Mouse (Mus musculus) neural tube, embryonic 13.5 days (tissue): ENCODE results near the gene Fggy. TPM values are rescaled to one million over a fixed set of nuclear protein-coding genes. Genes with fewer than 3 reads are reported as not detected.

Experiments used
- ATAC-seq: fragments of 200-750 bp; cut with Nextera tagmentation; 2 replicates; pipeline ENCODE4 v1.8.0; 2017; ENCODE audit warnings: low read depth, mild to moderate bottlenecking, moderate TSS enrichment, moderate library complexity
- H3K27ac ChIP-seq: fragments of 300-500 bp; sonication (generic); replicated peaks from 2 replicates; pipeline ENCODE4 v1.5.1; 2015; ENCODE audit warnings: moderate library complexity, mild to moderate bottlenecking, inconsistent platforms
- H3K27me3 ChIP-seq: fragments of 300-500 bp; sonication (generic); 2 replicates; pipeline ENCODE4 v1.6.1; 2015; ENCODE audit warnings: mild to moderate bottlenecking, inconsistent platforms
- H3K36me3 ChIP-seq: fragments of 300-500 bp; sonication (generic); 2 replicates; pipeline ENCODE4 v1.6.1; 2015; ENCODE audit warnings: mild to moderate bottlenecking, inconsistent platforms
- H3K4me1 ChIP-seq: fragments of 300-500 bp; sonication (generic); replicated peaks from 2 replicates; pipeline ENCODE4 v1.6.1; 2015; ENCODE audit warnings: inconsistent platforms
- H3K4me2 ChIP-seq: fragments of 300-500 bp; sonication (generic); 2 replicates; pipeline ENCODE4 v1.6.1; 2015; ENCODE audit warnings: inconsistent platforms, mild to moderate bottlenecking, moderate library complexity
- H3K4me3 ChIP-seq: fragments of 300-500 bp; sonication (generic); 2 replicates; pipeline ENCODE4 v1.5.1; 2015; ENCODE audit warnings: mild to moderate bottlenecking, inconsistent platforms
- H3K9ac ChIP-seq: fragments of 300-500 bp; sonication (generic); 2 replicates; pipeline ENCODE4 v1.6.1; 2015; ENCODE audit warnings: moderate library complexity, mild to moderate bottlenecking, inconsistent platforms
- H3K9me3 ChIP-seq: fragments of 300-500 bp; sonication (generic); 2 replicates; pipeline ENCODE4 v1.6.1; 2016; ENCODE audit warnings: inconsistent platforms
- WGBS: fragments of 180-500 bp; shearing (Covaris S2); methylation state at CpG from one replicate; pipeline ENCODE4 v1.1.7; 2015; 5-methylcytosine and 5-hydroxymethylcytosine counted together
- polyA plus RNA-seq: library from polyadenylated mRNA; unstranded; fragments of >200 nt; fragmentation: Nextera tagmentation; extraction: Ambion mirVana; gene quantifications from 2 replicates; pipeline ENCODE4 v1.2.1, GENCODE M21; 2015

The Fggy gene
- polyA plus RNA-seq, 1 experiment from 2014 or later, result 6.9 TPM

DNA sequence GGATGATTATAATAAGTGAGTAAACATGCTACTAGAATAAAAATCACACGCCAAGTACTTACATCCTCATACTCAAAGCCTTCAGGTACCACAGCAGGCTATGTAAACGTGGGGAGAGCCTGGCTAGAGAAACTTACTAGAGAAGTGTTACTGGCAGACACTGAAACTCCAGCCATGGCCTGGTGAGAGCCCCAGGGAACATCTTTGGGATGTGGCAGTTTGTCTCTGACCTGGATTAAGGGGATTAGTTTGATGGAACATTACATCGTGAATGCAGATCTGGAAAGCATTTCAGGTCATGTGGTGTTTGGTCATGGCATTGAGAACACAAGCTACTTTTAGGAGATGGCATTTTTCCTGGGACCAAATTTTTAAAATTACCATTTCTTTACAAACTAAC is 303.3 kb downstream of the Fggy start:
- ATAC-seq, result no peak

DNA sequence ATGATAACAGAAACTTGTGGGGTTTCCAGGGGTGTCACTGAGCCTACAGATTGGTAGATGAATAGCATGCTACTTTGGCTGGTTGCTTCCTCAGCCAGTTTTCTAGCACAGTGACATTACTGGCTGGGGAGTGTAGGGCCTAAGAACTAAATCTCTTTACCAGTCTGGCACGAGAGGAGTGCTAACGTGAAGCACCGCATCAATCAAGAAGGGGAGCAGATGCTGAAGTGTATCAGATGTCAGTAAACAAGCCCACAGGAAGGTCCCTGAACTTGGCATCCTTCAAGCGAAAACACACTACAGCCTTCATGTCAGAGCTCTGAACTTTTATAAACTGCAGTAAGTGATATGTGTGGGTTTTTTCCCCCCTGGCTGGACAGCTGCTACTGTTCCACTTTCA is 303.8 kb downstream of the Fggy start:
- no peak for ATAC-seq
- WGBS, result 60% methylated on average over 4 of the region's 4 CpGs
- Histone ChIP-seq H3K4me1 (peaks cover 16% of the 10 kb centered on the region), H3K36me3 (no peaks in the 10 kb centered on the region), H3K4me2 (no peak overlapping the region), H3K27me3 (no peaks in the 10 kb centered on the region), H3K27ac (no peak overlapping the region), H3K4me3 (no peak overlapping the region), H3K9ac (no peak overlapping the region), H3K9me3 (no peaks in the 10 kb centered on the region)

More for the DNA sequence above, 303.3 kb downstream of the Fggy start:
- Histone ChIP-seq H3K4me3 (no peak overlapping the region), H3K4me1 (peaks cover 16% of the 10 kb centered on the region), H3K27ac (no peak overlapping the region), H3K27me3 (no peaks in the 10 kb centered on the region), H3K36me3 (no peaks in the 10 kb centered on the region), H3K9me3 (no peaks in the 10 kb centered on the region), H3K9ac (no peak overlapping the region), H3K4me2 (no peak overlapping the region)
- WGBS, result 61% methylated on average over 3 of the region's 3 CpGs

DNA sequence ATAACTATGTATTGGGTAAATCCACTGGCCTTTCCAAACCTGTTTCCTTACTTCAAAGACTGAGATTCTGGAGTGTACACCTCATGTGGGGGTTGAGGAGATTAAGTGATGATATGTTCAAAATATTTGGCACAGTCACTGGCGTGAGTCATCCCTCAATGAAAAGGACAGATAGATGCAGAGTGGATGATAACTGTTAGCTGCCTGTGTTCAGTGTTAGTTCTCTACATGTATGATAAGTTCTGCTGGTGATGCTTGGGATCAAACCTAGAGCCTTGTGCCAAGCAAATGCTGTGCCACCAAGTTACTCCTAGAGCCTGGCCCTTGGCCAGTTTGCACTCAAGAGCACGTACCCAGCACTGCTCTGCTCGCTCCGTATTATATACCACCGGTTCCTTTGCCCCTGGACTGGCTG is 304.4 kb downstream of the Fggy start:
- H3K4me2 ChIP-seq, result no peak overlapping the region
- peaks cover 16% of the 10 kb centered on the region for H3K4me1 ChIP-seq
- no peak overlapping the region for H3K9ac ChIP-seq
- no peaks in the 10 kb centered on the region for H3K9me3 ChIP-seq
- no peak for ATAC-seq
- H3K36me3 ChIP-seq, result no peaks in the 10 kb centered on the region
- no peak overlapping the region for H3K4me3 ChIP-seq
- no peak overlapping the region for H3K27ac ChIP-seq
- 91% methylated on average over 5 of the region's 5 CpGs for WGBS
- no peaks in the 10 kb centered on the region for H3K27me3 ChIP-seq

- no peaks in the 10 kb centered on the region for H3K36me3 ChIP-seq
- no peak for ATAC-seq
- 89% methylated on average over 7 of the region's 7 CpGs for WGBS
- H3K27me3 ChIP-seq, result no peaks in the 10 kb centered on the region
- no peak overlapping the region for H3K27ac ChIP-seq
- H3K4me3 ChIP-seq, result no peak overlapping the region
- peaks cover 16% of the 10 kb centered on the region for H3K4me1 ChIP-seq
- no peaks in the 10 kb centered on the region for H3K9me3 ChIP-seq
- H3K4me2 ChIP-seq, result no peak overlapping the region
- H3K9ac ChIP-seq, result no peak overlapping the region
Observed at GRCm38 (mm10) chr4:95862276-95862675, 305.0 kb downstream of the Fggy start.

DNA sequence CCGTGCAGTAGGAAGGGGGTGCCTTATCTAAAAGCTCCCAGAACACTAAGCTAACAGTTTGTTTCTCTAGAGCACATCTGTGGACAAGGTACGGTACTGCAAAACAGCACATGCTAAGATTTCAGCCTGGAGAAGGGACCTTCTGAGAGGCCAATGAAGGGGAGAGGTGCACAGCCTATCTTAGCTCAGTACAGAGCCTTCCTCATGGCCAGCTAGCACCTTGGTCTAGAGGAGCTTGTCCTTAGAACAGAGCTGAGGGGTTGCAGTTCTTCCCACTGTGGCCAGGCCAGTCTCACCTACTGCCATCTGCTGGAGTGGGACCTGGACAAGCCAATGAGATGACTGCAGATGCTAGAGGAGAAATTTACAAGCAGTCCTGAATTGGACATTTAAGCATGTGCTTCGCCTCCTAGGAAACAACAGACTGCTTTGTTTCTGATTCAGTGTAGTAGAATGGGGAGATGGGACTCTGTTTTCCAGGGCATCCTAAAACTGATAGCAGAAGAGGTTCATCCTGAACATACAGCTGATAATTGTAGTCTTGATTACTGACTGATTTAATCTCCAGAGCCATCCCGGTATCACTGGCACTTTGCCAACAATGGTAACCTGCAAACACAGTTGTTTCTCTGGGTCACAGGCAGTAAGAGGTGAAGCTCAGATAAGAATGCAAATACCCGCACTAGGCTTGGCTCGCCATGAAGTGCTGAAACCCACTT is 305.6 kb downstream of the Fggy start:
- H3K27me3 ChIP-seq, result no peaks in the 10 kb centered on the region
- H3K9ac ChIP-seq, result no peak overlapping the region
- no peaks in the 10 kb centered on the region for H3K36me3 ChIP-seq
- H3K4me1 ChIP-seq, result peaks cover 16% of the 10 kb centered on the region
- H3K27ac ChIP-seq, result no peak overlapping the region
- 61% methylated on average over 6 of the region's 6 CpGs for WGBS
- peak; percentile 43; the same call in 1 of the 2 replicates for ATAC-seq
- no peak overlapping the region for H3K4me3 ChIP-seq
- H3K4me2 ChIP-seq, result no peak overlapping the region
- H3K9me3 ChIP-seq, result no peaks in the 10 kb centered on the region

DNA sequence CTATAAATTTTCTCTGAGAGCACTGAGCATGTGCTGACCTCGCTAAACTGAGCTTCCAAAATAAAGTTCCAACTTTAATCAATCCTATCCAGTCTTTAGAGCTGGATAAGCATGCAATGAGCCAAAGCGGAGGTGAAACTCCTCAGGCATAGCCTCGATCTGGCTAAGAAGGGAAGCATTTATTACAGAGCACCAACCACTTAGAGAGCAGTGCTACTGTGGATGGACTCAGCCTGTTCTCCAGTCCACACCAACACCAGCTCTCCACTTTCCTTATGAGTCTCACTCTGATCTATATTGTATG is 306.1 kb downstream of the Fggy start:
- Histone ChIP-seq H3K27me3 (no peaks in the 10 kb centered on the region), H3K4me3 (no peak overlapping the region), H3K9me3 (no peaks in the 10 kb centered on the region), H3K27ac (no peak overlapping the region), H3K4me1 (peaks cover 14% of the 10 kb centered on the region), H3K4me2 (no peak overlapping the region), H3K36me3 (no peaks in the 10 kb centered on the region), H3K9ac (no peak overlapping the region)
- no peak for ATAC-seq
- WGBS, result 93% methylated on average over 3 of the region's 3 CpGs

DNA sequence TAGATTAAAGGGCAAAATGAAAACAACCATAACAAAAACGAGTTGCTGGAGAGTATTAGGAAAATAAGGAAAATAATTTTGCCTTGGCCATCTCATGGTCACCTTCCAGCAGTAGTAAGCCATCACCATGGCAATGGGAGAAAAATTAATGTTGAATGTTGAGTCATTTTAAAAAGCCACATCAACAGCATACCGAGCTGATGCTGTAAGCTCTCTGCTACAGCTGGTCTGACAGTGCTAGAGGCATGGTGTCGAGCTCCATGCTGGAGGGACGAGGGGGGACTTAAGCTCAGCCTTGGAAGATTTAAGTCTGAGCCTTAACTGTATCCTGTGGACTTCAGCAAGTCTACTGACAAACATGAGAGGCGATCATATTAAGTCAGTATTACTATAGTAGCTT is 307.9 kb downstream of the Fggy start:
- WGBS, result 81% methylated on average over 5 of the region's 5 CpGs
- H3K27me3 ChIP-seq, result no peaks in the 10 kb centered on the region
- no peak for ATAC-seq
- no peaks in the 10 kb centered on the region for H3K9me3 ChIP-seq
- no peak overlapping the region for H3K9ac ChIP-seq
- H3K36me3 ChIP-seq, result no peaks in the 10 kb centered on the region
- no peak overlapping the region for H3K4me3 ChIP-seq
- peaks cover 8% of the 10 kb centered on the region for H3K4me1 ChIP-seq
- no peak overlapping the region for H3K4me2 ChIP-seq
- H3K27ac ChIP-seq, result no peak overlapping the region

DNA sequence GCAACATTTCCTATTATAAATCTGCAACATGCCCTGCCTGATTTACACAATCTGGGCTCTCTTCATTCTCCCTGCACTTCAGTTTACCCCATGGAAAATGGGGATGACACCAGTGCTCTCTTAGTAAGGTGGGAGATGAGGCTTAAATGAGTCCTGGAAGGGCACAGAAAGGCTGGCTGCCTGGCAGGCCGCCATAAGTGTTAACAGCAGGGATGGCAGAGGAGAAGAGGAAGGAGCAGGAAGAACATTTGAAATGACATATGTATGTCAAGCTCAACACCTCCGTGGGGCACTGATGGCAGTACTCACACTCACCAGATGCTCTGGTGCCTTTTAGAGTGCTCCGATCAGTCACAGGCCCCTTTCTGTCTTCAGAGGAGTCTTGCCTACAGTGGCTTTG is 308.6 kb downstream of the Fggy start:
- Histone ChIP-seq H3K4me1 (peaks cover 8% of the 10 kb centered on the region), H3K36me3 (no peaks in the 10 kb centered on the region), H3K9ac (no peak overlapping the region), H3K27ac (no peak overlapping the region), H3K27me3 (no peaks in the 10 kb centered on the region), H3K4me2 (no peak overlapping the region), H3K9me3 (no peaks in the 10 kb centered on the region), H3K4me3 (no peak overlapping the region)
- ATAC-seq, result no peak
- WGBS, result 72% methylated on average over 3 of the region's 3 CpGs

DNA sequence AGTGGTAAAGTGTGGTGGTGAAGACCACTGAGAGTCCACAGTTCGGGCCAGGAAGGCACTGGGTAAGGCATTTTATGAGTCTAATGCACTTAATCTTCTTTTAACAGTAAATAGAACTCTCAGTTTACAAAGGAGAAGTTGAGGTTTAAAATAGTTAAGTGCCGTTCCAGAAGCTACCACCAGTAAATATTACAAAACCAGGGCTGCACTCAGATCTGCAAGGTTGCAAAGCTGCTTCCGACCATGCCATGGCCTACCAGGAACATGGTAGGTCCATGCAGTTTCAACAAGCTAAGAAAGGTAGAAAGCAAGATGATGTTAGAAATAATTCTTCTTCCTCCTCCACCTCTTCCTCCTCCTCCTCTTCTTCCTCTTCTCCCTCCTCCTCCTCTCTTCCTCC is 309.8 kb downstream of the Fggy start:
- 70% methylated on average over 3 of the region's 3 CpGs for WGBS
- ATAC-seq, result no peak
- H3K9me3 ChIP-seq, result no peaks in the 10 kb centered on the region

GRCm38 (mm10) chr4:95868348-95868747 is 311.0 kb downstream of the Fggy start:
- no peak overlapping the region for H3K4me2 ChIP-seq
- H3K27ac ChIP-seq, result no peak overlapping the region
- ATAC-seq, result no peak
- H3K4me1 ChIP-seq, result peaks cover 1% of the 10 kb centered on the region
- 80% methylated on average over 6 of the region's 6 CpGs for WGBS
- H3K9me3 ChIP-seq, result no peaks in the 10 kb centered on the region
- no peaks in the 10 kb centered on the region for H3K36me3 ChIP-seq
- H3K9ac ChIP-seq, result no peak overlapping the region
- H3K27me3 ChIP-seq, result no peaks in the 10 kb centered on the region
- H3K4me3 ChIP-seq, result no peak overlapping the region

More for the DNA sequence above, 309.8 kb downstream of the Fggy start:
- no peak overlapping the region for H3K4me3 ChIP-seq
- H3K4me1 ChIP-seq, result peaks cover 8% of the 10 kb centered on the region
- no peaks in the 10 kb centered on the region for H3K36me3 ChIP-seq
- no peaks in the 10 kb centered on the region for H3K27me3 ChIP-seq
- H3K9ac ChIP-seq, result no peak overlapping the region
- H3K4me2 ChIP-seq, result no peak overlapping the region
- no peak overlapping the region for H3K27ac ChIP-seq

- Histone ChIP-seq H3K4me3 (no peak overlapping the region), H3K27me3 (no peaks in the 10 kb centered on the region), H3K27ac (no peak overlapping the region), H3K9ac (no peak overlapping the region; the same call in 1 of the 2 replicates), H3K36me3 (no peaks in the 10 kb centered on the region), H3K4me1 (no peaks in the 10 kb centered on the region), H3K9me3 (no peaks in the 10 kb centered on the region), H3K4me2 (no peak overlapping the region)
- ATAC-seq, result no peak
- 36% methylated on average over 6 of the region's 6 CpGs for WGBS
Observed at GRCm38 (mm10) chr4:95871216-95871881, 314.0 kb downstream of the Fggy start.

GRCm38 (mm10) chr4:95875896-95876295 is 318.6 kb downstream of the Fggy start:
- H3K27ac ChIP-seq, result no peak overlapping the region
- no peak overlapping the region for H3K9ac ChIP-seq
- no peaks in the 10 kb centered on the region for H3K4me1 ChIP-seq
- H3K27me3 ChIP-seq, result no peaks in the 10 kb centered on the region
- no peak overlapping the region for H3K4me3 ChIP-seq
- H3K4me2 ChIP-seq, result no peak overlapping the region
- no peaks in the 10 kb centered on the region for H3K36me3 ChIP-seq
- ATAC-seq, result no peak
- WGBS, result 80% methylated on average over 4 of the region's 4 CpGs
- H3K9me3 ChIP-seq, result no peaks in the 10 kb centered on the region

GRCm38 (mm10) chr4:95877436-95877835 is 320.1 kb downstream of the Fggy start:
- WGBS, result 90% methylated on average over 4 of the region's 4 CpGs
- Histone ChIP-seq H3K27ac (no peak overlapping the region), H3K36me3 (no peaks in the 10 kb centered on the region), H3K4me3 (no peak overlapping the region), H3K4me2 (no peak overlapping the region), H3K9me3 (no peaks in the 10 kb centered on the region), H3K9ac (no peak overlapping the region), H3K27me3 (no peaks in the 10 kb centered on the region), H3K4me1 (0 out of 2 replicates have a peak, but pooled peaks cover 9% of the 10 kb centered on the region)
- ATAC-seq, result no peak
